Mouse (Mus musculus) embryo, embryonic 11 days (tissue): ENCODE measurements around the gene Ctf2.
A peak's percentile ranks its signal among the peaks of the same experiment; 100 is the strongest.
"Not testable (repeated sequence)": the region's sequence is repeated elsewhere in the genome, so short reads cannot be mapped to it uniquely, and the experiment has no call there.

Source experiments
- DNase-seq: peaks from one replicate; pipeline ENCODE4 v3.0.0-alpha.2; 2015

Ctf2 gene

GRCm38 (mm10) chr7:127732066-127732465, at the start of gene Ctf2:
TSS of gene Ctf2 (minus strand) at chr7:127732166.
- DNase-seq = not testable (repeated sequence)

GRCm38 (mm10) chr7:127778350-127778749, 46.4 kb upstream of the Ctf2 start:
- no peak for DNase-seq

- DNase-seq = peak; percentile 75
These were observed 45.7 kb upstream of the Ctf2 start for GRCm38 (mm10) chr7:127777474-127778266.

- peak; percentile 99 for DNase-seq
These were observed 45.0 kb upstream of the Ctf2 start for GRCm38 (mm10) chr7:127776878-127777473.

- DNase-seq = peak; percentile 89
These were observed 44.5 kb upstream of the Ctf2 start, which contains the start of gene Setd1a for GRCm38 (mm10) chr7:127776426-127776825. TSS of gene Setd1a (plus strand) at chr7:127776670.

GRCm38 (mm10) chr7:127775837-127776236, 43.9 kb upstream of the Ctf2 start:
- DNase-seq = not testable (repeated sequence)

- DNase-seq = peak; percentile 85
These were observed 41.9 kb upstream of the Ctf2 start for GRCm38 (mm10) chr7:127773664-127774384.

GRCm38 (mm10) chr7:127772557-127772956, 40.6 kb upstream of the Ctf2 start:
- no peak for DNase-seq

- DNase-seq = no peak
These were observed 40.1 kb upstream of the Ctf2 start for GRCm38 (mm10) chr7:127772080-127772479.

GRCm38 (mm10) chr7:127771262-127771661, 39.3 kb upstream of the Ctf2 start:
- no peak for DNase-seq

- peak; percentile 46 for DNase-seq
These were observed 38.3 kb upstream of the Ctf2 start for GRCm38 (mm10) chr7:127770039-127770905.

- DNase-seq = peak; percentile 89
These were observed 37.7 kb upstream of the Ctf2 start, which contains the start of gene Orai3 for GRCm38 (mm10) chr7:127769651-127770038. TSS of gene Orai3 (plus strand) at chr7:127769815.

GRCm38 (mm10) chr7:127768997-127769593, 37.1 kb upstream of the Ctf2 start:
- peak; percentile 95 for DNase-seq

- DNase-seq = no peak
These were observed 36.5 kb upstream of the Ctf2 start for GRCm38 (mm10) chr7:127768346-127768996.

- no peak for DNase-seq
These were observed 35.8 kb upstream of the Ctf2 start for GRCm38 (mm10) chr7:127767671-127768345.

- no peak for DNase-seq
These were observed 35.1 kb upstream of the Ctf2 start for GRCm38 (mm10) chr7:127766851-127767609.

- DNase-seq = no peak
These were observed 33.8 kb upstream of the Ctf2 start for GRCm38 (mm10) chr7:127765756-127766155.

GRCm38 (mm10) chr7:127763642-127764041, 31.7 kb upstream of the Ctf2 start:
- DNase-seq = no peak

GRCm38 (mm10) chr7:127761026-127761425, 29.1 kb upstream of the Ctf2 start:
- DNase-seq = peak; percentile 73

- DNase-seq = no peak
These were observed 28.5 kb upstream of the Ctf2 start for GRCm38 (mm10) chr7:127760478-127760877.
